Mouse (Mus musculus) urinary bladder, adult 18-20 months (tissue): ENCODE results near the gene Tmem223.
A peak's percentile ranks its signal among the peaks of the same experiment; 100 is the strongest.

Experiments used
- DNase-seq, 2 experiments: peaks; one replicate each; pipeline ENCODE4 v3.0.0; 2022; ENCODE audit warnings: low spot score in 2 of 2, mixed read lengths in 2 of 2

Gene Tmem223

DNA sequence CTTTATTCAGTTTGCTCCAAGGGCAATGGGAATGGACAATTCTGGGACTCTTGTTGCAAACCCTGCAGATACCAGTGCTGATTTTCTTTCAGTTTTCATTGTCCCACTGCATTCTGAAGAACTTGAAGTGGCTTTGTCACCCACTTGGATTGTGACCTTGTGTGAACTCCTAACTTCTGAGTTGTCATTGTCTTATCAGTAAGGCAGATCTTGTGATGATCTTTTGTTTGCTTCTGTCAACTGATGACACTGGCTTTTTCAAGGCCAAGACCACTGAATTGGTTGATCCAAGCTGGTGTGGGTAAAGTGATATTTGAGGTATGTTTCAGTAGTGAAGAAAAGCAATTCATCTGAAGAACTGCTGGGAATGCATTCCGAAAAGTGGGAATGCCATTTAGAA, 25.4 kb upstream of the Tmem223 start:
- no peak for DNase-seq

DNA sequence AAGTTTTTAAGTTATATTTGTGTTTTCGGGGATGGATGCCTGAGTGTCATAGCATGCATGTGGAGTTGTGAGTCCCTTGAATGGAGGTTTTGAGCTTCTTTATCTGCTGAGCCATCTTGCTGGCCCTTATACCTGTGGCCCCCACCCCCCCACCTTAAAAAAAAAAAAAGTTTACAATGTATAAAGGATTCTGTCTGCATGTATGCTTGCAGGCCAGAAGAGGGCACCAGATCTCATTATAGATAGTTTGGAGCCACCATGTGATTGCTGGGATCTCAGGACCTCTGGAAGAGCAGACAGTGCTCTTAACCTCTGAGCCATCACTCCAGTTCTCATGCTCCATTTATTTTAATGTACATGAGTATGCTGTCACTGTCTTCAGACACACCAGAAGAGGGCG, 23.4 kb upstream of the Tmem223 start:
- DNase-seq: no peak

DNA sequence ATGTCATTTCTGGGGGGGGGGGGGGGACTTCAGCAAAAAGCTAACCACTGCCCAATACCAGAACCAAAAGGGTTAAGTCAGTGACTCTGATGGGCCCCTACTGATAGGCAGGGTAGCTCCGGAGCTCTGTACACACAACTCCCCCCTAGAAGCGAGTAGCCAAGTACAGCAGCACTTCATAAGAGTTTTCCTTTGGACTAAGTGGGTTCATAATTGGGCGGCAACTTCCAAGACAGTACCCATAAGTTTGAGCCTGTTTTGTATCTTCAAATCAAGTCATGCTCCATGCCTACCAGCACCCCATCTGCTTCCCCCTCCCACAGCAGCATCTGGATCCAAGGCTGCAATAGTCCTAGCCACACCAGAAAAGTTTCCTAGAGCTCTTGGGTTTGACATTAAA, 15.1 kb upstream of the Tmem223 start:
- DNase-seq: no peak

DNA sequence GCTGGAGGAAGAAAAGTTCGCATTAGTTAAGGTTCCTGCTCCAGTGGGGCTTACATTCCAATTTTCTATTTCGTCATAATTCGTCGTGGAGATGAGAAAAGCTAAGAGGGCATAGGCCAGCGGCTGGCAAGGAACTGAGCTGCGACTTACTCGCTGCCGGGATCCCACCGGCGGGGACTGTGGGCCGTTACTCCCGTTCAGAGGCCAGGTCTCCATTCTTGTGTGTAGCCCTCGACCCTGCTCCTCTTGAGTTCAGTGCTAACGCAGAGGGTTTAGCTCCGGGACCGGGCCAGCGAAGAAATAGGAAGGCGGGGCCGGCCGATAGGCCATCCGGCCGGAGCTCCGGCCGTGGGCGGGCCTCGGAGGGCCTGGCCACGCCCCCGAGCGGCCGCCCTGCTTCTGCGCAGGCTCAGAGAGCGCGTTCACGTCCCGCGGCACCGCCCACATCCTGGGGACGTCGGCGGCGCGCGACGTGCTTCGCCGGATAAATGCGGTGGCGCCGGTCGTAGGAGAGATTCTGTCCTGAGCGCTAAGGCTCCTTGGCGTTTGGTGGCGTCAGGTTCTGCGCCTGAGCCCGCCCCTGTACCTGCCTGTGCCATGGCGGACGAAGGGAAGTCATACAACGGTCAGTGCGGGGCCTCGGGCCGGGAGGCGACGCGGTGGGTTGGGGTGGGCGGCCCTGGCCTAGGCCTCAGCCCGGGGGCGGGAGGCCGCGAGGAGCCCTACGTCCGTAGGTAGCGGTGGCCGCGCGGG, 14.0 kb upstream of the Tmem223 start, which contains the start of gene Nxf1:
Nxf1 (plus strand) TSS at position 439 of the 753 bp plus-strand sequence.
- DNase-seq: peak; percentile 85

DNA sequence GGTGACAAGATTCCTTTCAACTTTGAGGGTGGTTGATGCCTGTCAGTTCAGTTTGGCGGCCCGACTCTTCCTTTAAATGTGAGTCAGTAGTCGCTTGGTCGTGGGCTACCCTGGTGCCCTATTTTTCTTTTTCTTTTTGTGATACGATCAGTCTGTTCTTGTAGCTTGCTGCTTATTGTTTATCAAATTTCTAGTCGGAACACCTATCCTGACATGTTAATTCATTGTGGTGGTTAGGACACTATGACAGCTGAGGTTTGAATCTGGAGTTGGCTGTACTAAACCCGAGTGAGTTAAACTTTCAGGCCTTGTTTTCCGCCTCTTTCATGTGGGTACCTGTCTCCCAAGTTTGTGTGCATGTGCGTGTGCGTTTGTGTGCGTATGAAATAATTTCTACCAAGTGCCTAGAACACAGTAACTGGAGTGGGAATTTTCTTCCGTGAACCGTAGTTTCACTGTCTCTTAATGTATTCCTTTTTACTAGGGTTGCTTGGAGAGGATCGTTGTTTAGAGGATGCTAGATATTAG, 13.3 kb upstream of the Tmem223 start:
- DNase-seq: no peak

DNA sequence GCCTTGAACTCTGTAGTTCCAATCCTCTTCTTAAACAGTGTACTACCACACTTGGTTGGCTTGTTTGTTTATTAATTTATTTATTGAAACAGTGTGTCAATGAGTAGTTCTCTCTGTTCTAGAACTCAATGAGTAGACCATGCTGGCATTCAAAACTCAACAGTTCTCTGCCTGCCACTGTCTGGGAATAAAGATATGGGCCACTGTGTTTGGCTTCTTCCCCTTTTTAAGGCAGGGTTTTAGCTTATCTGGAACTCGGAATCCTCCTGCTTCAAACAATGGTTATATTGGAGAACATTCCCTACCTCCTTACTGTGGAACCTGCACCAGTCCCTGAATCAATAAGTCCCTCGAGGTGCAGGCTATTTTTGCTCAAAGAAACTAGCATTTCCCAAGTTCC, 11.9 kb upstream of the Tmem223 start:
- DNase-seq: no peak

DNA sequence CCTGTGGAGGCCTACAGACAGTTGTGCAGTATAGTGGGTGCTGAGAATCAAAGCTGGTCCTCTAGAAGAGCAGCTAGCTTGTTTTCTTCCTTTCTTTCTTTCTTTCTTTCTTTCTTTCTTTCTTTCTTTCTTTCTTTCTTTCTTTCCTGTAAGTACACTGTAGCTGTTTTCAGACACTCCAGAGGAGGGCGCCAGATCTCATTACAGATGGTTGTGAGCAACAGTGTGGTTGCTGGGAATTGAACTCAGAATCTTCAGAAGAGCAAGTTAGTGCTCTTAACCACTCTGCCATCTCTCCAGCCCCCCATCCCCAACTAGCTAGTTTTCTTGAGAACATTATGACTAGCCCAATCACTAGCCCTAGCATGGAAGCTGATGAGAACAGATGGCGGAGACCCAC, 10.0 kb upstream of the Tmem223 start:
- no peak for DNase-seq

DNA sequence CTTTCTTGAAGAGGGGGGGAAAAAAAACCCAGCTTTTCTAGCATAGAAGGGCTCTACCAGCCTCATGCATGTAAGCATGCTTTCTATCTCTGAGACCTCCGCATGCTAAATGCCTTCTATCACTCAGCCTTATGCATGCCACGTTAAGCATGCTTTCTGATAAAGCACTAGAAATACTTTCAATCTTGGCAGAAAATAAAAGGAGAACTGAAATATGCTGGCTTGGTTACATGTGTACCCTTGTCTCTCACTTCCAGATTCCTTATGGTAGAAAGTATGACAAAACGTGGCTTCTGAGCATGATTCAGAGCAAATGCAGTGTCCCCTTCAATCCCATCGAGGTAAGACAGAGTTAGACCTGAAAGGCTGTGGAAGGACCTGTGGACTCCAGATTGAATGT, 7.5 kb upstream of the Tmem223 start:
- no peak for DNase-seq

DNA sequence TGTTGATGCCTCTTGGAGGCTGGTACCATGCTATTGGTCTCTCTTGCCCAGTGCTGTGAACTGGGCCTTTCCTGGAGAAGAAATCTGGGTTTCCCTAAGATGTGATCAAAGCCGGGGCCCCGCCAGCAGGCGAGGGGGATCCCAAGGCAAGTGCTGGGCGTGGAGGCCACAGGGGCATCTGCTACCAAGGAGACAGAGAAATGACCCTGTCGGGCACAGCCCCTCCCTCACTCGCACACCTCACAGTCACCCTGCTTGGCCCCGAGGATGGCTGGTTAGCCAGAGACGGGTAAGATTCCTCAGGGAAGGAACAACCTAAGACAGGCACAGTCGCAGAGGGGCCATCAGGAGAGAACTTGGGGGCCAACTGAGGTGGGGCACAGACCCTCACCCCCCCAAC, 5.2 kb upstream of the Tmem223 start:
- DNase-seq: no peak

DNA sequence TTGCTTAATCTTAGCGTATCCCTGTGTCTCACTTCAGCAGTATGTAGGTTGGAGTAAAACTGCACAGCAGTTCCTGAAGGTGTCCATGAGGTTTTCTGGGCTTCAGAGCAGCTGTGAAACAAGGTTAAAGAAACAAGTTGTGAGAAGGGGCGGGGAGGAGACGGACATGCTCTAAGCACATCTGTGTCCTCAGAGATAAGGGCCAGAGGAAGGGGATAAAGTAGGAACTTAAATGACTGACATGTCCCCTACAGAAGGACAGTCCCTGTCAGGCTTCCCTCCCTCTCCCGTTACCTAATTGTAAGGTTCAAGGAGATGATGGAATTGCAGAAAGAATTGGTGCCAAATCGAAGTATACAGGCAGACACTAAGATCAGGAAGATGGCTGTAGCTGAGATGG, 2.2 kb downstream of the Tmem223 start:
- DNase-seq: no peak

DNA sequence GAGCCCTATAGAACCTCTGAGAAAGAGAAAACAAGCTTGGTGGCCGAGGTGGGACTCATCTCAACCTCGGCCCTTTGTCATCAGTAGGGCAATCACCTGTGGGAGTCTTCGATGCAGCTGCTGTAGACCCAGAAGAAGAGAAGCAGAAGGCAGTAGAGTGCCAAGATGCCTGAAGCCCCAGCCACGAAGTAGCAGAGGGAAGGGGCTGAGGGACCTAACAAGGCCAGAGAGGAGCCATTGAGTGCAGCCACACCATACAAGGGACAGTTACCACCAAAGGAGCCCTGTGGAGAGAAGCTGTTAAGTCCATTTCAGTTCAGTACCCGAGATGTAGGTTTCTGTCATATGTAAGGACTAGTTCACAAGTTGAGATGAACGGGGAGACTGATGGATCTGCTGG, 2.6 kb downstream of the Tmem223 start:
- DNase-seq: no peak

DNA sequence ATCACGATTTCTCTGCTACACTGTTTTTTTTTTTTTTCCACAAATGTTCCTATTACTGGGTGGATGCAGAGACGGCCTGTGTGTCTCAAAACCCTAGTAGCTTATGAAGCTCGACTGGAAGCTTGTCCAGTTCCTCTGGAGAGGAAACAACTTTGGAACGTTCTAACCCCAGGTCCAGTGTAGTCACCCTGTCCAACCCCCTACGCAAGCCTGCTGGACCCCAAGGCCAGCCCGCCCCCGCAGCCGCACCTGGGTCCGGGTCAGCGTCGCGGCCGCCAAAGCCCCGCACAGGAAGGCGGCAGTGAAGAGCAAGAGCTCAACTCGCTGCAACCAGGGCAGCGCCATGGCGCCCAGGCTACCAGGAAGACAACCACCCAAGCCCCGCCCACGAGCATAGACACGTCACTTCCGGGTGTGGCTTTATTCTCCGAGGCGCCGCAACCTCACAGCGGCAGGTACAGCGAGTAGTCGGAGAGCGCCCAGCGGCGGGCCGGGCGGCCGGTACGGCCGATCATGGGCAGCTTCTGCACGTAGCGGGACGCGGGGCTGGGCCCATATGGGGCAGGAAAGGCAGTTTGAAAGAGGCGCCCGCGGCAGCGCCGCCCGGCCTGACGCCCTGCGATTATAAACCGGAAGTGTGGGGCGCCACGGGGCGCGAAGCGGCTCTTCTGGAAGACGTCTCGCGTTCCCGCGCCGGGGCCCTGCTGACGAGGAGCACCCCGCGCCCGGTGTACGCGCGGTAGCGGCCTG, 3.5 kb downstream of the Tmem223 start, which contains the start of gene Tmem179b:
Tmem179b (minus strand) TSS at position 382 of the 750 bp plus-strand sequence.
- peak; percentile 93 to 98 for DNase-seq

DNA sequence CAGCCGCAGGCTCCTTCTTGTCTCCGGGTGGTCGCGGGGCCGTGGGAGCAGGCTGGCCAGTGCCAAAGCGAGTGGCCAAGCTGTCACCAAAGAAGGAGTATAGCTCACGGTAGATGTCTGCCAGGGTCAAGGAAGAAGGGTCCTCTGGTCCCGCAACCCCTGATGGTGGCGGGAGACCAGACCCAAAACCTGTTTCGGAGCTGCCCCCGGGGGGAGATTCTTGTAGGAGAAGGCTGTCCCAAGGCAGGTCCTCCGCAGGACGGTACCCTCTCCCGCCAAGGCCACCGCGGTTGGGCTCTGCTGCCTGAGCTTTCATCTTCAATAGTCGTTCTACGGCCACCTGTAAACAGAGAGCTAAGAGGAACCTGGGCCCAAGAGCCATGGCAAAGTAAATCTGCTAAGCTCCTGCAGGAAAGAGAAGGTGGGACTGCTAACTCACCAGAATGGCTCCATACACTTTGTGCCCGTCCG, 4.2 kb downstream of the Tmem223 start:
- DNase-seq: peak in 1 of 2 experiments; percentile 37

DNA sequence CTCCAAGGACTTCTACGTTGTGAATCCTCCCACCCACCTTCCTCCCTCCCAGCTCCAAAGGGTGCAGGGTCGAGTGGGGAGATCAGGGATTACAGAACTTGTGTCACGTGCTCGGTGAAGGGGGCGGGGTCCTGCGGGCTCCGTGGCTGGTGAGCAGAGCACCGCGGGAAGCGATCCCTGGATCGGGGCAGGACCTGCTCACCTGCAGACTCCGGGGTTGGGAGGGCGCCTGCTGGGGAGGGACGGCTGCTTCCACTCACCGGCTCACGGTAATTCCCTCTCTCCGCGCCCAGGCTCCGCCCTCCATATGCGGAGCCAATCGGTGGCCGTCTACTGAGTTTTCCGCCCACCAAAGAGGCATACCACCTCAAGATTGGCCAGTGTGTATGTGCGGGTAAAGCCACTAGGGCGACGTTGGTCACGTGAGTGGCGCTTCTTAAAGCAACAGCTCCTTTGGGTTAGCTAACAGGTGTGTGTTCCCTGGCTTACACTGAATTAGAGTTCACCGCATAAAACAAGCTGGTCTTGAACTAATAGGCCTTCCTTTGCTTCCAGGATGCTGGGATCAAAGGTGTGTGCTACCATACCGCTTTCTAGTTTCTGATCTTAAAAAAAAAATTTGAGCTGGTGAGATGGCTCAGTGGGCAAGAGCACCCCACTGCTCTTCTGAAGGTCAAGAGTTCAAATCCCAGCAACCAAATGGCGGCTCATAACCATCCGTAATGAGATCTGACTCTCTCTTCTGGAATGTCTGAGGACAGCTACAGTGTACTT, 15.4 kb downstream of the Tmem223 start, which contains the start of gene Taf6l:
Taf6l (minus strand) TSS at position 410 of the 774 bp plus-strand sequence.
- peak; percentile 81 to 85 for DNase-seq

DNA sequence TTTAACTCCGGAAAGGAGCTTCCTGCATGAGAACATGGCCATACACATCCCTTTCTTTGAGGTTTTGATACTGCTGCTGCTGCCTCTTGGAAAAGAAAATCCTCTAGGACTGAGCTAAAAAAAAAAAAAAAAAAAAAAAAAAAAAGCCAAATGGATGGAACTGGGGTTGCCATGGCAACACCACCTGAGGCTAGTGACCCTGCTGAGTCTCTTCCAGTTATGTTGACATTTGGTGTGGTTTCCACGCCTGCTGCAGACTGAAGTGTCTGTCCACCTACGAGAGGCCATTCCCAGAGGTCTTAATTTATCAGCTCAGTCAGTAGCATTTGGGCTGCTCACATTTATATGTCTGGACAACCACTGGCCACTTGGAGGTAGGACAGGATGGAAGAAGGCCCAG, 17.7 kb downstream of the Tmem223 start:
- no peak for DNase-seq

DNA sequence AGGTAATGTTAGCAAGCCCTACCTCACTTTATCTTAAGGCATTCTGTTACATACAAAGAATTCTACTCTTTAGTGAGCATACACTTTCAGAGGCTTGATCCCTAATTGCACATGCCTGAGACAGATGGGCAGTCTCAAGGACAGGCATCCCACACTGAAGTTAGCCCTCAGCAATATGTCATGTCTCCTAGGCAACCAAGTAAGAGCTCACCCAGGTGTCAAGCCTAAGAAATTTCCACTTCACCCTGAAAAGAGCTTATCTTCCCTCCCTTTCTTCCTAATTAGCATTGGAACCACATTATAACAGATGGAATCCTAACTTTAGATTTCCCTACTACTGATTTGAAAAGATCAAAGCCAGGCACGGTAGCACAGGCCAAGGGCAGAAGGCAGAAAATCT, 18.4 kb downstream of the Tmem223 start:
- DNase-seq: no peak

DNA sequence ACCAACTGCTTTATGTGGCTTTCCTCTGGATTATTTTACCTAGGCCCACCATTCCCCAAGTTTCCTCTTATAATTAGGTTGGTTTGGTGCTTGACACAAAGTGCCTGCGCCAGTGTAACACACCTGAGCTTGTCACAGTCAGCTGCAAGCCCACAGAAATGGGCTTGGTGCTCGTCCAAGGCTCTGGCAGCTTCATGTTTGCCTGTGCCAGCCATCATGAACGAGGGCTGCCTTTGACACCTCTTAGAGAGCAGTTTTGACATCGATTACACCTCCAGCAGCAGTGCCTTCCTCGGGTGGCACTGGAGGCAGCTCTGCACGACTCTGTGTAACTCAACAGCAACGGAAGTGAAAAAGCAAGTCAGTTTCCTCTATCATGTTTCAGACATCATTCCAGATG, 19.4 kb downstream of the Tmem223 start:
- no peak for DNase-seq

DNA sequence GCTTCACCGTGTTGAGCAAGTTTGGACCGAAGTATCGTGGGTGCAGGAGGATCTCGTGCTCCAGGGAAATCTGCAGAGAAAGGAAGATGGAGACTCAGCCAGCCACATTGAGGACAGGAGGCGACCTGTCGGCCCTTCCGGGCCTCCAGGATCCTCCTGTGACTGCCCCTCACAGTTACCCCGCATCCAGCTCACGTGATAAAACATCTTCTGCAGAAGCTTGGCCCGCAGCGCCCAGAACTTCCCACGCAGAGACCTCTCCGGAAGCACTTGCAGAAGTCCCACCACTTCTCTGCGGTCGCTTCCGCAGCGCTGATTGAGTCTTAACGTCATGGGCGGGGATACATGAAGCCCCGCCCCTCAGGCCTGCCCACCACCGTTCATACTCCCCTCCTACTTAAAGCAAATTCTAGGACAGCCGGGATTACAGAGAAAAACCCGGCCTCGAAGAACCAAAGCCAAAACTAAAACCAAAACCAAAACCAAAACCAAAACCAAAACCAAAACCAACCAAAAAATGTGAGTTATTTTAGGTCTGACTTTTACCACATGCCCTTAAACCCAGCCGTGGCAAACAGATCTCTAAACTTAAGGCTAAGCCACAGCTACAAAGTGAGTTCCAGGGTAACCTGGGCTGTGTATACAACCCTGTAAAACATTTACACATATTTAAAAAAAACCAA, 27.6 kb downstream of the Tmem223 start, which contains the start of gene Polr2g:
Polr2g (minus strand) TSS at position 314 of the 683 bp plus-strand sequence.
- peak; percentile 64 to 87 for DNase-seq

DNA sequence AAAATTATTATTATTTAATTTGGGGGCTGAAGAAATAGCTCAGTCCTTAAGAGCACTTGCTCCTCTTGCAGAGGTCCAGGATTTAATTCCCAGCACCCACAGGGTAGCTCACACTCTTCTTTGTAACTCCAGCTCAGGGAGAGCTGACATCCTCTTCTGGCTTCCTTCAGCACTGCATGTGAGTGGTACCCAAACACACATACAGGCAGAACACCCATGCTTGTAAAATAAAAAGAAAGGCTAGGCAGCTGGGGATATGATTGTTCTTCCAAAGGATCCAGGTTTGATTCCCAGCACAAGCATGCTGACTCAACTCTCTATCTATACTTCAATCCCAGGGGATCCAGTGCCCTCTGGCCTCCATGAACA, 28.1 kb downstream of the Tmem223 start:
- DNase-seq: no peak

DNA sequence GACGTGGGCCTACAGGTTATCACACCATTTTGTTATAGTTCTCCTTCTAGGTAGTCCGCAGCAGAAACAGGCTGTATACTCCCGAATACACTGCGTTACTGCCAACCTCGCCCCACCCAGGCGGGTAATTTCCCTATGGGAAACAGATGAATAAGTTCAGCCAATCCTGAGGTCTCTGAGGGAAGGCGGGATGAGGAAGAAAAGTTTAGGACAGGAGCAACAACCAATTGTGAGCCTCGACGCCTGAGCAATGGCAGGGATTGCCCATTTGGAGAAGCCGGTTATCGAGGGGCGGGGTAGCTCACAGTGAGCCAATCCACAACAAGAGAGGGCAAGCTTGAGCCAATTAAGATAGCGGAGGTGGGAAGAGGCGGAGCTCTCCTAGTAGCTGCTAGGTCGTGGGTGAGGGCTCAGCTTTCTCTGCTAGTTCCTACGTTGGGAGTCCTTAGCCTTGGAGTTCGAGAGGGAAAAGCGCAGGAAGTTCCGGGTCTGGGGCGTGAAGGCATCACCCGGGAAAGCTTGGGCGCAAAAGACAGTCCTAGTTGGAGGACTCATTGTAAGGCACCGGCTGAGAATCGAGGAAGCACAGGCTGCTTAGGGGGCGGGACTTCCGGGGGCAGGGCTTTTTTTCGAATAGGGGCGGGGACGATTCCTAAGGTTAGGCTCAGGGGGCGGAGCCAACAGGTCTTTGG, 31.5 kb downstream of the Tmem223 start, which contains the start of gene Zbtb3:
Zbtb3 (plus strand) TSS at position 426 of the 692 bp plus-strand sequence.
- DNase-seq: peak; percentile 81 to 94
